Mouse (Mus musculus) neural tube, embryonic 15.5 days (tissue): ENCODE measurements around the gene Gm20605. TPM values are rescaled to one million over a fixed set of nuclear protein-coding genes. Genes with fewer than 3 reads are reported as not detected.
A peak's percentile ranks its signal among the peaks of the same experiment; 100 is the strongest.

Experiments
- ATAC-seq: fragments of 200-750 bp; cut with Nextera tagmentation; 2 replicates; pipeline ENCODE4 v1.8.0; 2017; ENCODE audit warnings: mild to moderate bottlenecking, moderate TSS enrichment, moderate library complexity; ENCODE audit not compliant: low FRiP score
- H3K27ac ChIP-seq: fragments of 300-500 bp; sonication (generic); replicated peaks from 2 replicates; pipeline ENCODE4 v1.5.1; 2015; ENCODE audit warnings: mild to moderate bottlenecking, inconsistent platforms
- H3K27me3 ChIP-seq: fragments of 300-500 bp; sonication (generic); replicated peaks from 2 replicates; pipeline ENCODE4 v1.6.1; 2015; ENCODE audit warnings: inconsistent platforms
- H3K36me3 ChIP-seq: fragments of 300-500 bp; sonication (generic); 2 replicates; pipeline ENCODE4 v1.6.1; 2015; ENCODE audit warnings: inconsistent platforms
- H3K4me1 ChIP-seq: fragments of 300-500 bp; sonication (generic); 2 replicates; pipeline ENCODE4 v1.6.1; 2015; ENCODE audit warnings: inconsistent platforms
- H3K4me2 ChIP-seq: fragments of 300-500 bp; sonication (generic); 2 replicates; pipeline ENCODE4 v1.6.1; 2015; ENCODE audit warnings: inconsistent platforms, mild to moderate bottlenecking, moderate library complexity
- H3K4me3 ChIP-seq: fragments of 300-500 bp; sonication (generic); replicated peaks from 2 replicates; pipeline ENCODE4 v1.5.1; 2015; ENCODE audit warnings: mild to moderate bottlenecking, inconsistent platforms
- H3K9ac ChIP-seq: fragments of 300-500 bp; sonication (generic); replicated peaks from 2 replicates; pipeline ENCODE4 v1.6.1; 2015; ENCODE audit warnings: mild to moderate bottlenecking, inconsistent platforms
- H3K9me3 ChIP-seq: fragments of 300-500 bp; sonication (generic); replicated peaks from 2 replicates; pipeline ENCODE4 v1.6.1; 2016; ENCODE audit warnings: inconsistent platforms
- WGBS: fragments of 180-500 bp; shearing (Covaris S2); methylation state at CpG from one replicate; pipeline ENCODE4 v1.1.7; 2015; ENCODE audit warnings: mixed read lengths; 5-methylcytosine and 5-hydroxymethylcytosine counted together
- polyA plus RNA-seq: library from polyadenylated mRNA; unstranded; fragments of >200 nt; fragmentation: Nextera tagmentation; extraction: Ambion mirVana; gene quantifications from 2 replicates; pipeline ENCODE4 v1.2.1, GENCODE M21; 2015

Gene Gm20605
- polyA plus RNA-seq, 1 experiment from 2014 or later = 7.9 TPM

DNA sequence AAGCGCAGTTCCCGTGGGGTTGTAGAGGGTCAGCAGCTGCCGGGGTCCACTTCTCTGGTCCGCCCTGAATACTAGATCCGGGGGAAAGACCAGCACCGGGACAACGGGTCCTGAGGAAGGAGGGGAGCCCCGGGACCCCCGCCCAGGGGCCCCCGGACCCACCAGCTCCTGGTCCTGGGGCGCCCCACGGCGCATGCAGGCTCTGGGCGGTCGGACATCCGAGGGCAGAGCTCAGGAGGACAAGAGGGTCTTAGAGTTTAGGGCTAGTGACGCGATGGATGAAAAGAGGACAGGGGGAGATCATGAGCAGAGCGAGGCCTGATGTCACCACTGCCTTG is 28.7 kb upstream of the Gm20605 start:
- Histone ChIP-seq H3K36me3 (peaks cover 12% of the 10 kb centered on the region), H3K9ac (peak overlapping the region; percentile 87), H3K4me1 (peaks cover 30% of the 10 kb centered on the region), H3K27ac (peak overlapping the region; percentile 92), H3K9me3 (no peaks in the 10 kb centered on the region), H3K27me3 (no peaks in the 10 kb centered on the region), H3K4me3 (peak overlapping the region; percentile 85), H3K4me2 (peak overlapping the region; percentile 90)
- no peak for ATAC-seq
- WGBS = 2% methylated on average over 19 of the region's 19 CpGs

DNA sequence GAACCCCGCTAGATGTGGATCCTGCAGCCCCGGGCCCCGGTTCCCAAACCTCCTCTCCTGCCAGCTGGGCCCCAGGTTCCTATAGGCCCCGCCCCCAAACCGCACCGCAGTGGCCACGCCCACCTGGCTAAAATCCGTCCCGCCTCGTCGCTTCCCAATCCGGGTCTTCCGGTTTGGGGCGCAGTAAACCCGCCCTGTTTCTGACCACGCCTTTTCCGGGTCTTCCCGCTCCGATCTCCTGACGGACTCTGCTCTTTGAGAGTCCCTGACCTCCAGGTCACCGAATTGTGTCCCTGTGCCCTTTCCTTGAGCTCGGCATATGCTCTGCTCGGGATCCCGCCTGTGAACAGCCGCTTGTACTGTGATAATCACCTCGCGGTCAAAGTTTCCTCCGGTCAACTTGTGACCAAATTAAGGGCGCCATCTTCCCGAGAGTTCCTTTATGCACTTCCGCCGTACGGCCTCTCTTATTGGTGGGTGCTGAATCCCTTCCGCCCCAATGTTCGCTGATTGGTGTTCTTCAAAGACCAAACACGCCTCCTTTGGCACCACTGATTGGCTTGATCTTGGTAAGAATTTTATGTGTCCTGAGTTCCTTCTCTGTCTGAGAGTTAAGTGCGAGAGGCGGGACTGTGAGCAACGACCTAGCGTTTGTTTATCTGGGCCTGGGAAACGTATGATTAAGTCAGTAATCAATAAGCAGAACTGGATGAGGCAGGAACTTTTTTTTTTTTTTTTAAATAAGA is 28.2 kb upstream of the Gm20605 start, which contains the start of gene Mospd3:
Gene Mospd3, minus strand, starts transcription at position 440 of the 746 bp plus-strand sequence.
- Histone ChIP-seq H3K9me3 (no peaks in the 10 kb centered on the region), H3K4me1 (peaks cover 30% of the 10 kb centered on the region), H3K9ac (peak within 1 kb of the TSS; percentile 87), H3K27ac (peak within 1 kb of the TSS; percentile 92), H3K4me3 (peak within 1 kb of the TSS; percentile 85), H3K27me3 (no peaks in the 10 kb centered on the region), H3K36me3 (peaks cover 9% of the 10 kb centered on the region), H3K4me2 (peak within 1 kb of the TSS; percentile 90)
- ATAC-seq = peak; percentile 96
- under 1% methylated on average over 41 of the region's 41 CpGs for WGBS

GRCm38 (mm10) chr5:137601365-137601729 is 27.6 kb upstream of the Gm20605 start:
- Histone ChIP-seq H3K27me3 (no peaks in the 10 kb centered on the region), H3K4me2 (peak overlapping the region; percentile 90), H3K36me3 (peaks cover 9% of the 10 kb centered on the region), H3K9ac (peak overlapping the region; percentile 42), H3K4me3 (peak overlapping the region; percentile 85), H3K27ac (peak overlapping the region; percentile 92), H3K9me3 (no peaks in the 10 kb centered on the region), H3K4me1 (peaks cover 30% of the 10 kb centered on the region)
- ATAC-seq = no peak
- under 1% methylated on average over 22 of the region's 22 CpGs for WGBS

DNA sequence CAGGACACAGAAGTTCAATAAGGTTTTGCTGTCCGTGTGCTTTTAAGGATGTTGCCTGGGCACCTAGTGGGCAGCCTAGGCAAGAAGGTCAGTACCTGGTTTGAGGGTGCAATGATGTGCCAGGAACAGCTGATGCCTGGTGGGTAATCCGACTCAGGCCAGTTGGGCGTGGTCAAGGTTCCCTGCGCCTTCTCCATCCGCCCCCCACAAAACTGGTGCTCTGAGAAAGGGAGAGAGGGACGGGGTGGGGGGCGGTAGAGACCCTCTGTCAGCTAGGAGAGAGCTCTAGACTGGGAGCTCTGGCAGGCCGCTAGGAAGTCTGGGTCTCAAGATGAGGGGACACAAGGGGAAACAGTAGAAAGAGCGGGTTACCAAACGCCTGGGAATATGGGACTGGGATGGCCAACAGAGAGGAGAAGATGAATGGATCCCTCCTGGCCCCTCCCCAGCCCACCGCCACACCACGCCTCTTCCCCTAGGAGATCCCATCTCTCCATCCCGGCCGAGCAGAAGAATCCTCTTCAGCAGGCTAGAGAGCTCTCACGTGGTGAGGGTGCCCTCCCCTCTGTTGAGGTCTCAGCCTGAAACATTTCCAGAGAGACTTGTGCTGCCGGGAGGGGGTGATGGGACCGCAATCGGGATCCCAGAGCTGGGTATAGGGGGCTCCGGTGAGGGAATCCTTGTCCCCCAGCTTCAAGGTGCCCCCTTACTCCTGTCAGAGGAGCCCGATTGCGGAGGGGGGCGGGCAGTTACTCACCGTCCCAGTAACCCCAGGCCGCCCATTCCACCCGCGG is 20.9 kb upstream of the Gm20605 start:
- Histone ChIP-seq H3K9me3 (no peaks in the 10 kb centered on the region), H3K4me3 (no peak overlapping the region), H3K4me1 (peaks cover 20% of the 10 kb centered on the region), H3K9ac (peak overlapping the region; percentile 17; the same call in 1 of the 2 replicates), H3K36me3 (no peaks in the 10 kb centered on the region), H3K4me2 (peak overlapping the region; percentile 47), H3K27me3 (peaks cover 13% of the 10 kb centered on the region), H3K27ac (no peak overlapping the region)
- no peak for ATAC-seq
- 13% methylated on average over 26 of the region's 26 CpGs for WGBS

GRCm38 (mm10) chr5:137608654-137609190 is 20.3 kb upstream of the Gm20605 start:
- Histone ChIP-seq H3K9ac (peak overlapping the region; percentile 17; the same call in 1 of the 2 replicates), H3K4me1 (peaks cover 20% of the 10 kb centered on the region), H3K27me3 (peaks cover 13% of the 10 kb centered on the region), H3K4me3 (no peak overlapping the region), H3K9me3 (no peaks in the 10 kb centered on the region), H3K4me2 (peak overlapping the region; percentile 47), H3K36me3 (no peaks in the 10 kb centered on the region), H3K27ac (no peak overlapping the region)
- 20% methylated on average over 23 of the region's 23 CpGs for WGBS
- ATAC-seq = no peak

DNA sequence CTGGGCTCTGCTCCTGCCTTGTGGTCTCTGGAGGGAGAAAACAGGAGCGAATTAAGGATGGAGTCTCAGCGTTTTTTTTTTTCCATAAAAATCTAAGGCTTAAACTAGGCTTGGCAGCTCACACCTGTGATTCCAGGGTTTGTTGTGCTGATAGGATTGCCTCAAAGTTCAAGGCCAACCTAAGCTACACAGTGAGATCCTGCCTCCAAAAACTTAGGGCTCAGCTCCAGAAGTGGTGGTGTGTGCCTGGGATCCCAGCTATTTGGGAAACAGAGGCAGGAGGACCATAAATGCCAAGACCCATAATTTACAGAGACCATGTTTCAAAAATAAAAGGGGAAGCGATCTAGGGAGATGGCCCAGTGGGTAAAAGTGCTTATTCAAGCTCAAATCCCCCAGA is 19.7 kb upstream of the Gm20605 start:
- WGBS = 56% methylated on average over 3 of the region's 3 CpGs
- Histone ChIP-seq H3K4me3 (no peak overlapping the region), H3K4me1 (peaks cover 20% of the 10 kb centered on the region), H3K4me2 (0 out of 2 replicates have a peak overlapping the region, but pooled peaks have one; percentile 47), H3K27me3 (peaks cover 13% of the 10 kb centered on the region), H3K9me3 (no peaks in the 10 kb centered on the region), H3K9ac (no peak overlapping the region), H3K36me3 (no peaks in the 10 kb centered on the region), H3K27ac (no peak overlapping the region)
- ATAC-seq = no peak

DNA sequence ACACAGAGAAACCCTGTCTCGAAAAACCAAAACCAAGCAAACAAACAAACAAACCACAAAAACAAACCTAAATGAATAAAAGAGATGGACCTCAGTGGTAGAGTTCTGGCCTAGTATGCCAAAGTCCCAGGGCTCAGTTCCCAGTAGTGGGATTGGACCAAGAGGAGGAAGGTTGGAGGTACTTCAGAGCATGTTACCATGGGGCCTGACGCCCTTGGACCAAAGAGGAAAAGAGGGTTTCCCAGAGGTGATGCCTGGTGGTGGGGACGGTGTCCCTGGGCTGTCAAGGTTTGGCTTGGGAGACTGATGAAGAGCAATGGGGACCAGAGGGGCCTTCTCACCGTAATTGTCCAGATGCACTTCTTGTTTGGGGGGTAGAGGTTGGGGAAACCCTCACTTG is 18.9 kb upstream of the Gm20605 start:
- Histone ChIP-seq H3K27ac (peak overlapping the region; percentile 69; the same call in 1 of the 2 replicates), H3K4me2 (peak overlapping the region; percentile 24), H3K9me3 (no peaks in the 10 kb centered on the region), H3K4me1 (peaks cover 20% of the 10 kb centered on the region), H3K4me3 (peak overlapping the region; percentile 22), H3K27me3 (peaks cover 13% of the 10 kb centered on the region), H3K9ac (no peak overlapping the region), H3K36me3 (no peaks in the 10 kb centered on the region)
- ATAC-seq = no peak
- 73% methylated on average over 4 of the region's 4 CpGs for WGBS

- Histone ChIP-seq H3K4me1 (peaks cover 20% of the 10 kb centered on the region), H3K4me3 (peak overlapping the region; percentile 22), H3K27me3 (peaks cover 13% of the 10 kb centered on the region), H3K36me3 (no peaks in the 10 kb centered on the region), H3K27ac (peak overlapping the region; percentile 69), H3K4me2 (peak overlapping the region; percentile 24), H3K9me3 (no peaks in the 10 kb centered on the region), H3K9ac (no peak overlapping the region)
- WGBS = 22% methylated on average over 12 of the region's 12 CpGs
- no peak for ATAC-seq
Observed at GRCm38 (mm10) chr5:137610548-137611244, 18.3 kb upstream of the Gm20605 start.

DNA sequence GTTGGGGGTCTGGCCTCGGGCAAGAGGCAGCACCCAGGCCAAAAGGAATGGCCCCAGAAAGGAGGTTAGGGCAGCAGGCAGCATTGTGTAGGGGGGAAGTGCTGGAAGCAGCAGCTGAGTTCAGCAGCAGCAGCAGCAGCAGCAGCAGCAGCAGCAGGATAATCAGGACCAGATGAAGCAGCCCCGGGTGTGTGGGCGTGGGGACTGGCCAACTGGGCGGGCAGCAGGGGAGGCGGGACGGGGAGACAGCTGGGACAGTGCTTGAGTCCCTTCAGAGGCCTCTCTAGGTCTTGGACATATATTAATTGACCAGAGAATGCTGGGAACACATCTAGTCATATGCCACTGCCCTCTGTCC is 17.8 kb upstream of the Gm20605 start:
- Histone ChIP-seq H3K36me3 (no peaks in the 10 kb centered on the region), H3K9ac (no peak overlapping the region), H3K27ac (peak overlapping the region; percentile 69), H3K9me3 (no peaks in the 10 kb centered on the region), H3K27me3 (peaks cover 13% of the 10 kb centered on the region), H3K4me3 (0 out of 2 replicates have a peak overlapping the region, but pooled peaks have one; percentile 3), H3K4me2 (peak overlapping the region; percentile 24), H3K4me1 (peaks cover 20% of the 10 kb centered on the region)
- WGBS = 25% methylated on average over 6 of the region's 6 CpGs
- no peak for ATAC-seq

GRCm38 (mm10) chr5:137613076-137613475 is 15.9 kb upstream of the Gm20605 start:
- no peak overlapping the region for H3K9ac ChIP-seq
- H3K27ac ChIP-seq = no peak overlapping the region
- ATAC-seq = no peak
- H3K4me2 ChIP-seq = no peak overlapping the region
- peaks cover 7% of the 10 kb centered on the region; the same call in 1 of the 2 replicates for H3K27me3 ChIP-seq
- 81% methylated on average over 5 of the region's 5 CpGs for WGBS
- no peaks in the 10 kb centered on the region for H3K9me3 ChIP-seq
- no peaks in the 10 kb centered on the region for H3K36me3 ChIP-seq
- no peak overlapping the region for H3K4me3 ChIP-seq
- peaks cover 17% of the 10 kb centered on the region for H3K4me1 ChIP-seq

DNA sequence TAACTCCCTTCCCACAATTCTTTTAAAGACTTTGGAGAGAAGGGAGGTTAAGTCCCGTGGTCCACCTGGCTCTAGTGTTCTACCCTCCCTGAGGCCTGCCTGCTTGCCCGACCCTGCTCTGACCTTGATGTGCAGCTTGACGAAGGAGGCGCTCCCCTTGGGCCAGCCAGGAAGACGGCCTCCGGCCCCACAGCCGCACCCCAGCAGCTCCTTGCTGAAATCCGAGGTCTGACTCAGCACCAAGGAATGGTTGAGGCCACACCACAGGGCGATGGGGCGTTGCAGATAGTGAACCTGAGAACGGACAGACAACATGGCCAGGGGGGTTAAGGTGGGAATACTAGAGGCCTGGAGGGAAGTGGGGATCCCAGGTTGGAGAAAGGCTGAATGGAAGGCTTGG is 15.4 kb upstream of the Gm20605 start, which contains the start of gene Pcolce:
Gene Pcolce, minus strand, starts transcription at position 235 of the 400 bp plus-strand sequence.
- no peak within 1 kb of the TSS for H3K4me3 ChIP-seq
- H3K4me1 ChIP-seq = peaks cover 12% of the 10 kb centered on the region
- no peak within 1 kb of the TSS for H3K4me2 ChIP-seq
- peaks cover 5% of the 10 kb centered on the region; the same call in 1 of the 2 replicates for H3K27me3 ChIP-seq
- no peak within 1 kb of the TSS for H3K9ac ChIP-seq
- no peak within 1 kb of the TSS for H3K27ac ChIP-seq
- WGBS = 63% methylated on average over 11 of the region's 11 CpGs
- ATAC-seq = no peak
- H3K36me3 ChIP-seq = no peaks in the 10 kb centered on the region
- no peaks in the 10 kb centered on the region for H3K9me3 ChIP-seq
